Mouse (Mus musculus) B cell, adult 67 days (primary cell): Measurements from ENCODE around the gene St7. TPM values are rescaled to one million over a fixed set of nuclear protein-coding genes. Genes with fewer than 3 reads are reported as not detected.

Experiments used
- total RNA-seq, 2 experiments: library from RNA; stranded (reverse); gene quantifications; 4 replicates each; pipeline ENCODE4 v1.2.4; 2023

St7 gene
- 1 to 10 TPM; 6.6 to 8.4 TPM for total RNA-seq

DNA sequence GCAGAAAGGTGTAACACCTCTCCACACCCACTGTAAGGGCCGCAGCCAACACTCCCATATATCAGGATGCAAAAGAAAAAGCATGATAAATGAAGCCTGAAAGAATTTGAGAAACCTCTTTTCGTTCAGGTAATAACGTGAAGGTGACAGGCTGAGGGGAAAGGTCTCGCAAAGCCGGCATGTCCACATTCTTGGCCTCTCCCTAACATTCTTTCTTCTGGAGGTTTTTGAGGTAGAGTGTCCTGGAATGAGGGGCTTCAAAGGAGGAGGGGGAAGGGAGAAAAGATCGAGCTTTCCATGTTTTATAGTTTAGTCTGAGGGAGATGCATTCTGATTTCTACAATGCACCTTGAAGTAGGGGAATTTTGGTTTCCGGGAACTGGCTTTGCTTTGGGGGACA lies at the start of gene St7:
TSS of gene St7 (plus strand) at position 287 of the 400 bp plus-strand sequence.

Other genes starting within 250 kb of the St7 start
- gene Met, start 229.1 kb upstream of the St7 start, total RNA-seq = not detected
- 100 to 1,000 TPM; 157 to 172 TPM for gene Capza2, start 56.7 kb upstream of the St7 start, total RNA-seq